ENCODE assay signal across 14 mouse cellular contexts in the genomic region with DNA sequence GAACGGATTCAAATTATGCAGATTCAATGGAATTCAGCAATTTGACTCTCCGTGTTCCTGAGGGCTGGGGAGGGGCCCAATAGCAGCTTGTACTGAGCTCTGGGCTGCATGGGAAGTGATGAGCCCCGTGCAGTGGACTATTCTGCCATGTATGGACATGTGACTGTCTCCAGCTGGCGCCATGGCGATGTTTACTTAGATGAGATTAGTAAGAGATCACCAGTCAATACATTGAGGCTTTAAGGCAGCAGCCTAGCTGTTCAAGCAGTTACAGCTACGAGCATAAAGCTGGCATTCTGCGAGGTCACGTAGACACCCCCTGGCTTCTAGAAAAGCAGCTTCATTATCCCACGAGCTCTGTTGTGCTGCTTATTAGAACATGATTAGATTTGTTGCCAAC.
DNase-seq lines count a peak whose midpoint lies in the region; ATAC-seq and TF ChIP-seq lines count a peak whose summit lies in the region.
"Had no signal": no experiment of that assay in that cellular context is flagged by ENCODE, and none has a peak within 500 bp of the region (broad histone marks: within the 10 kb centered on the region; RNA-seq: fewer than 3 reads in every experiment).

No protein-coding gene starts in this region.

- 36% methylated on average over 9 of the region's 9 CpGs for WGBS in lung, embryonic 14.5 days
- WGBS in lung, adult 2 months, result 56% methylated on average over 9 of the region's 9 CpGs
- 38% methylated on average over 9 of the region's 9 CpGs for WGBS in midbrain, embryonic 14.5 days
- WGBS in stomach, postnatal 0 days, result 41% methylated on average over 9 of the region's 9 CpGs
- WGBS in liver, embryonic 11.5 days, result 63% methylated on average over 9 of the region's 9 CpGs
- WGBS in kidney, adult 2 months, result 71% methylated on average over 9 of the region's 9 CpGs

- no peaks in the 10 kb centered on the region for H3K27me3 ChIP-seq in lung, embryonic 14.5 days (ENCODE audit: insufficient read depth, low read length)
- no peaks in the 10 kb centered on the region for H3K27me3 ChIP-seq in midbrain, embryonic 14.5 days (ENCODE audit: control insufficient read depth, insufficient read depth, low read length)
- no peaks in the 10 kb centered on the region for H3K27me3 ChIP-seq in stomach, postnatal 0 days (ENCODE audit: control insufficient read depth, insufficient read depth, low read length)
- no peaks in the 10 kb centered on the region for H3K27me3 ChIP-seq in liver, embryonic 11.5 days (replicated peaks; ENCODE audit: control insufficient read depth, insufficient read depth, low read length)
- H3K27me3 ChIP-seq in kidney, adult 2 months (replicated peaks; ENCODE audit: control insufficient read depth, insufficient read depth, low read length), result no peaks in the 10 kb centered on the region
- H3K27me3 ChIP-seq: heart, embryonic 15.5 days; Patski had no signal

- TF ChIP-seq EP300 in stomach, postnatal 0 days (optimal IDR thresholded peaks at IDR 0.05), result no peak

- no peak for TF ChIP-seq CTCF in lung, embryonic 14.5 days (IDR thresholded peaks at IDR 0.05; ENCODE audit: low read depth)
- no peak for TF ChIP-seq CTCF in lung, adult 2 months (IDR thresholded peaks at IDR 0.05; ENCODE audit: insufficient read depth, low read length)
- TF ChIP-seq CTCF in stomach, postnatal 0 days (IDR thresholded peaks at IDR 0.05; ENCODE audit: low read depth), result peak; percentile 26; the same call in 1 of the 2 replicates
- no peak for TF ChIP-seq CTCF in kidney, adult 2 months (conservative IDR thresholded peaks at IDR 0.05; ENCODE audit: insufficient read depth, insufficient read length, low read depth, low read length)

- no peak overlapping the region for H3K4me3 ChIP-seq in lung, embryonic 14.5 days (ENCODE audit: low read depth, low read length)
- no peak overlapping the region for H3K4me3 ChIP-seq in lung, adult 2 months (replicated peaks; ENCODE audit: extremely low read depth, low read depth, low read length)
- H3K4me3 ChIP-seq in midbrain, embryonic 14.5 days (replicated peaks; ENCODE audit: low read depth, low read length), result no peak overlapping the region
- H3K4me3 ChIP-seq in stomach, postnatal 0 days (ENCODE audit: low read depth, low read length), result no peak overlapping the region
- no peak overlapping the region for H3K4me3 ChIP-seq in liver, embryonic 11.5 days (ENCODE audit: low read depth, low read length)
- H3K4me3 ChIP-seq in kidney, adult 2 months (ENCODE audit: insufficient read depth, low read depth, low read length), result no peak overlapping the region
- H3K4me3 ChIP-seq: heart, embryonic 15.5 days had no signal

- H3K27ac ChIP-seq in lung, embryonic 14.5 days (ENCODE audit: low read depth), result no peak overlapping the region
- H3K27ac ChIP-seq in midbrain, embryonic 14.5 days (replicated peaks; ENCODE audit: low read depth, low read length), result no peak overlapping the region
- no peak overlapping the region for H3K27ac ChIP-seq in stomach, postnatal 0 days (replicated peaks)
- no peak overlapping the region for H3K27ac ChIP-seq in liver, embryonic 11.5 days (ENCODE audit: low read depth, low read length)
- H3K27ac ChIP-seq in kidney, adult 2 months (ENCODE audit: insufficient read depth, low read depth, low read length), result no peak overlapping the region

- peaks cover 3% of the 10 kb centered on the region; the same call in 1 of the 2 replicates for H3K4me1 ChIP-seq in lung, embryonic 14.5 days (ENCODE audit: insufficient read depth)
- no peaks in the 10 kb centered on the region for H3K4me1 ChIP-seq in lung, adult 2 months (ENCODE audit: control insufficient read depth, insufficient read depth, low read length)
- H3K4me1 ChIP-seq in midbrain, embryonic 14.5 days (ENCODE audit: control insufficient read depth, insufficient read depth, low read length), result peaks cover 7% of the 10 kb centered on the region; the same call in 1 of the 2 replicates
- H3K4me1 ChIP-seq in stomach, postnatal 0 days (replicated peaks; ENCODE audit: control insufficient read depth, insufficient read depth), result no peaks in the 10 kb centered on the region
- no peaks in the 10 kb centered on the region for H3K4me1 ChIP-seq in liver, embryonic 11.5 days (replicated peaks; ENCODE audit: control insufficient read depth, insufficient read depth, low read length)
- no peaks in the 10 kb centered on the region for H3K4me1 ChIP-seq in kidney, adult 2 months (ENCODE audit: control insufficient read depth, insufficient read depth, low read length)

- peak; percentile 73; the same call in 1 of the 2 replicates for ATAC-seq in lung, embryonic 14.5 days (ENCODE audit: insufficient read depth)
- no peak for ATAC-seq in midbrain, embryonic 14.5 days (ENCODE audit: low FRiP score, low TSS enrichment)
- ATAC-seq in stomach, postnatal 0 days (ENCODE audit: low FRiP score, low TSS enrichment), result peak; percentile 69; the same call in 1 of the 2 replicates
- ATAC-seq in liver, embryonic 11.5 days (replicated peaks; ENCODE audit: low FRiP score), result no peak
- ATAC-seq: Patski had no signal

- H3K9ac ChIP-seq in lung, embryonic 14.5 days, result no peak overlapping the region
- no peak overlapping the region for H3K9ac ChIP-seq in midbrain, embryonic 14.5 days (replicated peaks; ENCODE audit: low read length)
- no peak overlapping the region for H3K9ac ChIP-seq in stomach, postnatal 0 days (ENCODE audit: low read length)
- H3K9ac ChIP-seq in liver, embryonic 11.5 days (ENCODE audit: low read depth, low read length), result no peak overlapping the region
- H3K9ac ChIP-seq: heart, embryonic 15.5 days had no signal

- no peaks in the 10 kb centered on the region for H3K9me3 ChIP-seq in lung, embryonic 14.5 days (ENCODE audit: low read depth, low read length)
- H3K9me3 ChIP-seq in midbrain, embryonic 14.5 days (ENCODE audit: control insufficient read depth, low read length), result peaks cover 6% of the 10 kb centered on the region; the same call in 1 of the 2 replicates
- no peaks in the 10 kb centered on the region for H3K9me3 ChIP-seq in stomach, postnatal 0 days (ENCODE audit: control insufficient read depth, low read length)
- H3K9me3 ChIP-seq in liver, embryonic 11.5 days (ENCODE audit: control insufficient read depth, low read length), result no peaks in the 10 kb centered on the region

- H3K4me2 ChIP-seq in lung, embryonic 14.5 days, result no peak overlapping the region
- no peak overlapping the region for H3K4me2 ChIP-seq in midbrain, embryonic 14.5 days (ENCODE audit: low read length)
- no peak overlapping the region for H3K4me2 ChIP-seq in stomach, postnatal 0 days (replicated peaks; ENCODE audit: low read depth)
- no peak overlapping the region for H3K4me2 ChIP-seq in liver, embryonic 11.5 days
- H3K4me2 ChIP-seq: heart, embryonic 15.5 days had no signal

- H3K36me3 ChIP-seq in lung, embryonic 14.5 days (ENCODE audit: insufficient read depth), result no peaks in the 10 kb centered on the region
- no peaks in the 10 kb centered on the region for H3K36me3 ChIP-seq in midbrain, embryonic 14.5 days (ENCODE audit: control insufficient read depth, insufficient read depth, low read length)
- no peaks in the 10 kb centered on the region for H3K36me3 ChIP-seq in stomach, postnatal 0 days (ENCODE audit: control insufficient read depth, insufficient read depth, low read length)
- H3K36me3 ChIP-seq in liver, embryonic 11.5 days (ENCODE audit: control insufficient read depth, insufficient read depth, low read length), result no peaks in the 10 kb centered on the region
- H3K36me3 ChIP-seq in kidney, adult 2 months (ENCODE audit: control insufficient read depth, insufficient read depth, low read length), result no peaks in the 10 kb centered on the region
- H3K36me3 ChIP-seq: heart, embryonic 15.5 days had no signal

- no peak for TF ChIP-seq POLR2A in lung, adult 2 months (IDR thresholded peaks at IDR 0.05; ENCODE audit: borderline replicate concordance, extremely low read depth, low read depth, low read length)
- TF ChIP-seq POLR2A in kidney, adult 2 months (IDR thresholded peaks at IDR 0.05; ENCODE audit: low read depth, low read length), result no peak

- peak; percentile 5 for DNase-seq in embryo, embryonic 10.5 days (ENCODE audit: low spot score)
- DNase-seq in embryo, embryonic 10 days (ENCODE audit: low spot score), result no peak
- peak; percentile 52 for DNase-seq in lung, embryonic 14.5 days
- no peak for DNase-seq in lung, adult 2 months
- DNase-seq in midbrain, embryonic 14.5 days, result peak; percentile 52
- DNase-seq in stomach, postnatal 0 days (ENCODE audit: low spot score), result no peak
- no peak for DNase-seq in liver, embryonic 11.5 days (ENCODE audit: low spot score)
- no peak for DNase-seq in kidney, adult 2 months
- DNase-seq: cerebellum, adult 9-10 months; kidney, postnatal 14 days; lung, postnatal 14 days; thymus, adult 2 months had no signal

Comparison
In these comparisons a context has a peak if more than half of its experiments do, and no peak if none do; other contexts are left out.
1. DNase-seq: peak in embryo, embryonic 10.5 days (single experiment), lung, embryonic 14.5 days (single experiment) and midbrain, embryonic 14.5 days (single experiment); none in embryo, embryonic 10 days (single experiment), lung, adult 2 months (single experiment), stomach, postnatal 0 days (single experiment), liver, embryonic 11.5 days (single experiment) and kidney, adult 2 months (single experiment).
2. ATAC-seq: peak in lung, embryonic 14.5 days (single experiment) and stomach, postnatal 0 days (single experiment); none in midbrain, embryonic 14.5 days (single experiment) and liver, embryonic 11.5 days (single experiment).